ENCODE assay signal across 8 mouse cellular contexts in the genomic region with DNA sequence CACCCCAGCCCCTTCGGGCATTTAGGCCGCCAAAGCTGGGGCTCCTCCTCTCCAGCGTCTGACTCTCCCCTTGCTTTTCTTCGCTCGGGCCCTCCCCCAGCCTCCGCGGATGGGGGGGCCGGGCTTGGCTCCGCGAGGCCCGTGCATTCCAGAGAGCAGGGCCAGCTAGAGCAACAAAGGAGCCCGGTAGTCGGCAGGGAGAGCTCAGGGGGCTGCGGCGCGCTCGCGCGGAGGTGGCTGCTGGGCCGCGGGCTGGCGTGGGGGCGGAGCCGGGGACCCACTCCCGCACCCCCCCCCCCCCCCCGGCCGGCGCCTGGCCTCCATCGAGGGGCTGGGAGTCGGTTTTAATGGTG. TPM values are rescaled to one million over a fixed set of nuclear protein-coding genes. Genes with fewer than 3 reads are reported as not detected.
A peak's percentile ranks its signal among the peaks of the same experiment; 100 is the strongest.
DNase-seq lines count a peak whose midpoint lies in the region; ATAC-seq and TF ChIP-seq lines count a peak whose summit lies in the region.

A gene (plus strand): TSS at position 168 of the 353 bp plus-strand sequence.

- peak within 1 kb of the TSS; percentile 80 for H3K4me3 ChIP-seq in intestine, postnatal 0 days (ENCODE audit: low read depth, low read length)
- H3K4me3 ChIP-seq in limb, embryonic 15.5 days = peak within 1 kb of the TSS; percentile 88
- peak within 1 kb of the TSS; percentile 70 for H3K4me3 ChIP-seq in midbrain, embryonic 16.5 days (ENCODE audit: low read depth, low read length)

- no peaks in the 10 kb centered on the region for H3K36me3 ChIP-seq in intestine, postnatal 0 days (ENCODE audit: control insufficient read depth, insufficient read depth)
- H3K36me3 ChIP-seq in limb, embryonic 15.5 days = peaks cover 9% of the 10 kb centered on the region; the same call in 1 of the 2 replicates
- H3K36me3 ChIP-seq in midbrain, embryonic 16.5 days (ENCODE audit: control insufficient read depth, insufficient read depth, low read length) = no peaks in the 10 kb centered on the region

- H3K27ac ChIP-seq in intestine, postnatal 0 days (ENCODE audit: low read depth, low read length) = peak within 1 kb of the TSS; percentile 88
- H3K27ac ChIP-seq in limb, embryonic 15.5 days = peak within 1 kb of the TSS; percentile 98
- H3K27ac ChIP-seq in midbrain, embryonic 16.5 days (ENCODE audit: low read length) = peak within 1 kb of the TSS; percentile 80

- DNase-seq in left cerebral cortex, adult 8-10 months (ENCODE audit: low spot score in 2 of 2) = no peak
- no peak for DNase-seq in left cerebral cortex, adult 11 months (ENCODE audit: low spot score)
- peak; percentile 82 for DNase-seq in embryo, embryonic 11.5 days (ENCODE audit: low read depth, low spot score)
- peak; percentile 99 for DNase-seq in heart, adult 11 months
- DNase-seq in thymus, postnatal 14 days = peak; percentile 84

- H3K4me2 ChIP-seq in intestine, postnatal 0 days (replicated peaks; ENCODE audit: low read depth) = peak within 1 kb of the TSS; percentile 96
- peak within 1 kb of the TSS; percentile 76 for H3K4me2 ChIP-seq in limb, embryonic 15.5 days
- H3K4me2 ChIP-seq in midbrain, embryonic 16.5 days (ENCODE audit: low read length) = peak within 1 kb of the TSS; percentile 93

- WGBS in intestine, postnatal 0 days = 0% methylated on average over 24 of the region's 30 CpGs
- 0% methylated on average over 15 of the region's 30 CpGs for WGBS in limb, embryonic 15.5 days
- WGBS in midbrain, embryonic 16.5 days = 0% methylated on average over 14 of the region's 30 CpGs

- peak within 1 kb of the TSS; percentile 95 for H3K9ac ChIP-seq in intestine, postnatal 0 days (ENCODE audit: low read depth, low read length)
- H3K9ac ChIP-seq in limb, embryonic 15.5 days = peak within 1 kb of the TSS; percentile 99
- peak within 1 kb of the TSS; percentile 82 for H3K9ac ChIP-seq in midbrain, embryonic 16.5 days (ENCODE audit: low read depth, low read length)

- peak; percentile 78 for ATAC-seq in intestine, postnatal 0 days
- ATAC-seq in limb, embryonic 15.5 days (ENCODE audit: insufficient number of reproducible peaks, low FRiP score, low TSS enrichment, low read depth) = peak; percentile 96
- peak; percentile 94 for ATAC-seq in midbrain, embryonic 16.5 days

- H3K9me3 ChIP-seq in intestine, postnatal 0 days (ENCODE audit: control insufficient read depth) = no peaks in the 10 kb centered on the region
- no peaks in the 10 kb centered on the region for H3K9me3 ChIP-seq in limb, embryonic 15.5 days
- no peaks in the 10 kb centered on the region for H3K9me3 ChIP-seq in midbrain, embryonic 16.5 days (replicated peaks; ENCODE audit: control insufficient read depth, low read length, poor library complexity, severe bottlenecking)

- H3K4me1 ChIP-seq in intestine, postnatal 0 days (replicated peaks; ENCODE audit: control insufficient read depth, insufficient read depth, low read length) = no peaks in the 10 kb centered on the region
- H3K4me1 ChIP-seq in limb, embryonic 15.5 days = peaks cover 22% of the 10 kb centered on the region
- H3K4me1 ChIP-seq in midbrain, embryonic 16.5 days (ENCODE audit: control insufficient read depth, insufficient read depth, low read length) = peaks cover 11% of the 10 kb centered on the region

- H3K27me3 ChIP-seq in intestine, postnatal 0 days (replicated peaks; ENCODE audit: control insufficient read depth, insufficient read depth, low read length) = no peaks in the 10 kb centered on the region
- H3K27me3 ChIP-seq in limb, embryonic 15.5 days = no peaks in the 10 kb centered on the region
- H3K27me3 ChIP-seq in midbrain, embryonic 16.5 days (ENCODE audit: control insufficient read depth, insufficient read depth, low read depth, low read length) = no peaks in the 10 kb centered on the region

- TF ChIP-seq CTCF in intestine, postnatal 0 days (IDR thresholded peaks at IDR 0.05; ENCODE audit: low read depth) = no peak

RNA-seq across cellular contexts. Expression of the gene that starts here (rescaled TPM):
- total RNA-seq in left cerebral cortex, adult 8-10 months (2022) = 10 to 100 TPM; 10.5 to 11.9 (median 11.0) TPM
- 7.1 and 7.4 TPM in 2 replicates for polyA plus RNA-seq in intestine, postnatal 0 days (2015; fragmentation: Nextera tagmentation; extraction: Ambion mirVana)
- polyA plus RNA-seq in limb, embryonic 15.5 days (2015; fragmentation: Nextera tagmentation; extraction: Ambion mirVana) = 45.6 and 52.1 TPM in 2 replicates
- polyA plus RNA-seq in midbrain, embryonic 16.5 days (2015; fragmentation: Nextera tagmentation; extraction: Ambion mirVana) = 8.8 TPM in 2 replicates

Comparison
In these comparisons a context has a peak if more than half of its experiments do, and no peak if none do; other contexts are left out.
1. DNase-seq: peak in embryo, embryonic 11.5 days (single experiment), heart, adult 11 months (single experiment) and thymus, postnatal 14 days (single experiment); none in left cerebral cortex, adult 8-10 months (0 of 2) and left cerebral cortex, adult 11 months (single experiment).
2. Peak in every context shown above with its lines, with median percentiles within 50 percentile points of each other: ATAC-seq, H3K27ac ChIP-seq, H3K4me2 ChIP-seq, H3K4me3 ChIP-seq and H3K9ac ChIP-seq.